Mouse (Mus musculus) G1E (cell line): ENCODE data around the gene Gm45785.

ENCODE experiments used
- CTCF ChIP-seq: IDR thresholded peaks from 2 replicates; pipeline ENCODE4 v1.5.1; 2012; ENCODE audit warnings: low read depth, low read length, inconsistent platforms, mixed read lengths
- GATA1 ChIP-seq: IDR thresholded peaks from 2 replicates; pipeline ENCODE4 v1.6.1; 2012; ENCODE audit warnings: borderline replicate concordance, low read length, inconsistent platforms, mixed read lengths

DNA sequence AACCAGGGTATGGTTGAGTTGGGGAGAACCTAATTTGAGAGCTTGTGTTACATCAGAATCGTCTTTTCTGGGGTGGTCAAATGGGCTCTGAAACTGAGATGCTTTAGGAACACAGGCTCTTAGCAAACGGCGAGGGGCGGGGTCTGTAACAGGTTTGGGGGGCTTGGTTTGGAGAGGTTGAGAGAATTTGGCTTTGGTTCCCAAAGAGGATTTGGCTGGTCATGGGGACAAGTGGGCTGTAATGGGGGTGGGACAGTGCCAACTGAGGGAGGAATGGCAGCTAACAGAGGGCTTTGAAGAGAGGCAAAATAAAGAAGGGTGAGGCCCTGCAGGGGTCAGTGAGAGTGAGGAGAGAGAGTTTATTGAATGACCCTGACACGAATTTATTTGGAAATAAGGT, 16.6 kb downstream of the Gm45785 start:
- no peak for TF ChIP-seq CTCF
- no peak for TF ChIP-seq GATA1
